Mouse (Mus musculus) brain, adult 2 months (tissue): Measurements from ENCODE around the gene Celsr1.
A peak's percentile ranks its signal among the peaks of the same experiment; 100 is the strongest.
"Not testable (repeated sequence)": the region's sequence is repeated elsewhere in the genome, so short reads cannot be mapped to it uniquely, and the experiment has no call there.

Source experiments
- DNase-seq: peaks from one replicate; pipeline ENCODE4 v3.0.0; 2011; ENCODE audit warnings: low read depth, low spot score

The Celsr1 gene

DNA sequence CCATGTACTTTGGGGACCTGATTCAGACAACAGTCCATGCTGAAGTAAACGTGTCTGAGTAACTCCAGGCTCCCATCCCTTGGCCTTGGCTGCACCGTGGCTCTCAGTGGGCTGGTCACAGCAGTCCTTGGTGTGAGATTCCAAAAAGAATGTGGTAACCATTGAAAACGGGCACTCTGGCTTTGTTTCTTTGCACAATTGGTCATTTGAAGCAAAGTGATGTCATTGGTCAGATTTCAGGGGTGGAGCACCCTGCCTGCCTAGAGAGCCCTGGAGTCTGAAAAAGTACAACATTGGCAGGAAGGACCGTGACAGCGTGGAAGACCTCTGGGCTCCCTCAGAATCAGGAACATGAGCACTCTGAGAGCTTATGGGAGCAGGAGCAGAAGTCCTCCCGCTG, 134.2 kb downstream of the Celsr1 start:
- DNase-seq, result no peak

DNA sequence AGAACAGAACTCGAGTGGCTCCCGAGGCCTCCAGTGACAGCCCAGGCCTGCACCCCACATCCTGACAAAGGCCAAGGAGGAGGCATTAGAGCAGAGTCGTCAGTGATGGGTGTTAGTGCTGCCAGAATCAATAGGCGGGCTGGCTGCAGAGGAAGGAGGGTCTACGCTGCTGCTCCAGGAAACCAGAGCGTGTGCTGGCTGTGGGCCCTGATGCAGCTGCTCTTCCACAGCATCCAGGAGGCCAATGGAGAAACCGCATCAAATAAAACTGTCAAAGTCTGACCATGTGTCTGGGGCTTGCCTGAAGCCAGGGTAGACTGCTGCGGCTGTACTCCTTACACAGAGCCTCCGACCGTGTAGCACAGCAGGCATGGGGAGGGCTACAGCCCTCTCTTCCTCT, 136.5 kb downstream of the Celsr1 start:
- DNase-seq, result no peak

GRCm38 (mm10) chr15:85896284-85896683, 137.3 kb downstream of the Celsr1 start:
- peak; percentile 91 for DNase-seq

- DNase-seq, result no peak
Observed at GRCm38 (mm10) chr15:85893871-85894270, 139.7 kb downstream of the Celsr1 start.

- DNase-seq, result no peak
Observed at GRCm38 (mm10) chr15:85892498-85893118, 141.0 kb downstream of the Celsr1 start.

- peak; percentile 49 for DNase-seq
Observed at GRCm38 (mm10) chr15:85891971-85892370, 141.6 kb downstream of the Celsr1 start.

DNA sequence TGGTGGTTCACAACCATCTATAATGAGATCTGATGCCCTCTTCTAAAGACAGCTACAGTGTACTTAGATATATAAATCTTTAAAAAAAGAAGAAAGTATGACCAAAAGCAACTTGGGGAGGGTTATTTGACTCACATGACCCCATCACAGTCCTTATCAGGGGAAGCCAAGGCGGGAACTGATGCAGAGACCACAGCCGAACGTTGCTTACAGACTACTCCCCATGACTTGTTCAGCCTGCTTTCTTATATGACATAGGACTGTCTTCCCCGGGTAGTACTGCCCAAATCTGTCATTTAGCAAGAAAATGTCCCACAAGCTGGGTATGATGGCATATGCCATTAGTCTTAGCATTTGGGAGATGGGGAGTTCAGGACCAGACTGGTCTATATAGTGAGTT, 144.3 kb downstream of the Celsr1 start:
- no peak for DNase-seq

- DNase-seq, result no peak
Observed at GRCm38 (mm10) chr15:85885606-85886005, 148.0 kb downstream of the Celsr1 start.

- no peak for DNase-seq
Observed at GRCm38 (mm10) chr15:85879498-85879895, 154.1 kb downstream of the Celsr1 start.

GRCm38 (mm10) chr15:85878848-85879497, 154.6 kb downstream of the Celsr1 start, which contains the start of gene Trmu:
Gene Trmu (plus strand): TSS chr15:85879312.
- peak; percentile 98 for DNase-seq

- no peak for DNase-seq
Observed at GRCm38 (mm10) chr15:85877336-85877735, 156.2 kb downstream of the Celsr1 start.

DNA sequence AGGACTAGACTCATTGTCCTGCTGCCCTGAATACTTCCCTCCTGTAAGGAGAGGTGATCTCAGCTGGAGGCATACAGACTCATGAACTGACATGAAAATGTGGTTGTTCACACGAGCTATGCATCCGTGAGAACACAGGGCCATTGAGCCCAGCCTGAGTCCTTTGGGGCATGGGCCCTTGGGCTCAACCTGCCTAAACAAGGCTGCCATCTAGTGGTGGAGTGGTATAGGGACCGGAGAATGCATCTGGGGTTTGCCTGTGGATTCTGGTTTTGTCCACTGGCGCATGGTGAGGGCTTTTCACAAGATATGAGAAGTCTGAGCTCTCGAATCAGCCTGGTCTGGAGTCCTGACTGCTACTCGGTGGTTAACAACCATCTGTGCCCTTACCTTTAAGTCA, 165.9 kb downstream of the Celsr1 start:
- DNase-seq, result peak; percentile 84

DNA sequence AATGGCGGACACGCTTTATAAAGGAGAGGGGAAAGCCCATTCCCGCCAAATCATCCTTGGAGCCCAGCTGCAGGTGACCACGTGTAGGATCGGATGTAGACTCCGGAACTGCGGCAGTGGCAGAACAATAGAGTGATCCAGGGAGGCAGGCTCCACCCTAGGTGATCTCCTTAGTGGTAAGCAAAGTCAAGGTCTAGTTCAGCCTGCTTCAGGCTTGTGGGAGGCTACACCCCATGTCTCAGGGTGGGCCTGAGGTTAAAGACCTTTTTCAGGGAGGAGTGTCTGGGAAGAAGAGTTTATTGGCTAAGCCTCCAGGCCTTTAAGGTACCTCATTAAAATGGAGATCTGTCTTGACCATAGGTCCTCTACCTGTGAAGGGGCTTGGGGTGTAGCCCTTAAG, 167.7 kb downstream of the Celsr1 start:
- not testable (repeated sequence) for DNase-seq

GRCm38 (mm10) chr15:85859490-85860031, 174.0 kb downstream of the Celsr1 start, which contains the start of gene Gtse1:
Gene Gtse1 (plus strand): TSS chr15:85859745.
- DNase-seq, result peak; percentile 99

DNA sequence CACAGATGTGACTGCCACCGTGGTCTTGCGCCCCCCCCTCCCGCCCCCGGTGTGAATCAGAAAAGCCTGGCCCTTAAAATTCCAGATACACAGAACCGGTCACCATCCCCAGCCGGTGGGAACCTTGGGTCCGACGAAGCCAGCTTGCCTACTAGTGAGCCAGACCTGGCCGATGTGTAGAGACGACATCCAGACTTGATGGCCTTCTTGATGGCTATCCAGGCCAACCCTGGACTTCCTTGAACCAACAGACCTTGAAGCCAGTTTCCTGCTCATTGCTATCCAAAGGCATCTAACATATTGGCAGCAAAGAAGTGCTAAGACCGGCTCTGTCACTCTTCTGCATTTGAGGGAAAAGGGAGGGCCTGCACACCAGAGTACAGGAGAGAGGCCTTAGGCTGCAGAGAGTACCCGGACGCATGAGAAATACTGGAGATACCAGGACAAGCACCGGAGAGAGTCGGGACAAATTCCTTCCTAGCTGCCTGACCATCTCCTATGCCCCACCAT, 174.5 kb downstream of the Celsr1 start:
- DNase-seq, result no peak

DNA sequence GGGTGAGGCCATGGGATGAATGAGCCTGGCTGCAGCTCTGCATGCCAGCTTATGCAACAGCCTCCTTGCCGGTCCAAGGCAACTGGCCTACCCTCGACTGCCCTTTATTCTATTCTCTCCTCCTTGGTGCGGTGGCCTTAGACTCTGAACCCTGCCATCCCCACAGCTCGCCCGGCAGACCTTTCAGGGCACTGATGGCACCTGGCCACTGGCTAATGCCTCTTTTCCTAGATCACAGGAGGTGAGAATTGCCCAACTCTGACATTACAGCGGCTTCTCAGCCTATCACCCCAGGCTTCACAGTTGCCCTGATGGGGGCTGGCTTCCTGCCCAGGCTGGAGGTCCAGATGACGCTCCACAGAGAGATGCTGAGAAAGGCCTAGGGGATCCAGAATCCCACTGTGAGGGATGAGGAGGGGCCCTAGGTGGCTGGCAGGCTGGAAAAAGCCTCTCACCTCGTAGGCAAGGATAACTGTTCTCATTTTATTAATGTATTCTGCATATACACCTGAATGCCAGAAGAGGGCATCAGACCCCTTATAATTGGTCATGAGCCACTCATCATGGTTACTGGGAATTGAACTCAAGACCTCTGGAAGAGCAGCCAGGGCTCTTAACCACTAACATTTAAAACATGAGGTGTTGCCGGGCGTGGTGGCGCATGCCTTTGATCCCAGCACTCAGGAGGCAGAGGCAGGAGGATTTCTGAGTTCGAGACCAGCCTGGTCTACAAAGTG, 181.8 kb downstream of the Celsr1 start:
- DNase-seq, result peak; percentile 12
